Mouse (Mus musculus) left cerebral cortex, postnatal 25 days (tissue): Measurements from ENCODE around the gene Fsd1. TPM values are rescaled to one million over a fixed set of nuclear protein-coding genes. Genes with fewer than 3 reads are reported as not detected.

Source experiments
- DNase-seq, 2 experiments: peaks; one replicate each; pipeline ENCODE4 v3.0.0; 2022; ENCODE audit warnings: low spot score in 2 of 2, mixed read lengths in 1 of 2
- intact Hi-C: fragments of 180-260 bp; cut with DNase I; formaldehyde crosslinking; loops from one replicate; pipeline ENCODE4 v1.15.1; 2025
- total RNA-seq, 2 experiments: library from RNA; stranded (reverse); gene quantifications; 2 replicates each; pipeline ENCODE4 v1.2.3; 2021

Gene Fsd1
- total RNA-seq, 2 experiments from 2014 or later = 70.5 to 78.8 TPM

GRCm38 (mm10) chr17:56006956-56007355, 20.6 kb downstream of the Fsd1 start:
- no peak for DNase-seq
- intact Hi-C loops = loop anchor here (5.0 kb wide), 1 partner anchor 305 kb away; no protein-coding TSS in a partner anchor

GRCm38 (mm10) chr17:56007444-56008355, 21.4 kb downstream of the Fsd1 start:
- intact Hi-C loops = loop anchor here (5.0 kb wide), 1 partner anchor 305 kb away; no protein-coding TSS in a partner anchor
- no peak for DNase-seq

- peak; percentile 94 to 98 for DNase-seq
- intact Hi-C loops = loop anchor here (1.0 to 5.0 kb wide), 2 partner anchors 28 to 306 kb away; partner anchors contain the start of gene Sh3gl1
Measured at GRCm38 (mm10) chr17:56008356-56009087, 22.2 kb downstream of the Fsd1 start.

GRCm38 (mm10) chr17:56009088-56009961, 23.0 kb downstream of the Fsd1 start:
- DNase-seq = peak; percentile 92 to 96
- intact Hi-C loops = loop anchor here (1.0 to 5.0 kb wide), 2 partner anchors 27 to 307 kb away; partner anchors contain the start of gene Sh3gl1

GRCm38 (mm10) chr17:56009962-56010240, 23.6 kb downstream of the Fsd1 start:
- no peak for DNase-seq
- intact Hi-C loops = loop anchor here (1.0 to 5.0 kb wide), 3 partner anchors 26 to 308 kb away; partner anchors contain the start of gene Sh3gl1

- no peak for DNase-seq
- intact Hi-C loops = loop anchor here (2.0 kb wide), 1 partner anchor 33 kb away; no protein-coding TSS in a partner anchor
Measured at GRCm38 (mm10) chr17:56010255-56010654, 23.9 kb downstream of the Fsd1 start.

GRCm38 (mm10) chr17:56010681-56011080, 24.4 kb downstream of the Fsd1 start:
- intact Hi-C loops = loop anchor here (2.0 kb wide), 1 partner anchor 34 kb away; no protein-coding TSS in a partner anchor

GRCm38 (mm10) chr17:56011441-56011840, 25.1 kb downstream of the Fsd1 start:
- intact Hi-C loops = loop anchor here (2.0 kb wide), 1 partner anchor 35 kb away; no protein-coding TSS in a partner anchor
- DNase-seq = no peak

More at GRCm38 (mm10) chr17:56010681-56011080, 24.4 kb downstream of the Fsd1 start:
- DNase-seq = peak; percentile 56 to 66

- DNase-seq = no peak
Measured at GRCm38 (mm10) chr17:56015293-56015692, 29.0 kb downstream of the Fsd1 start.

GRCm38 (mm10) chr17:56016382-56016781, 30.1 kb downstream of the Fsd1 start:
- intact Hi-C loops = no loop called here

More at GRCm38 (mm10) chr17:56015293-56015692, 29.0 kb downstream of the Fsd1 start:
- intact Hi-C loops = no loop called here

GRCm38 (mm10) chr17:56016793-56017785, 30.8 kb downstream of the Fsd1 start:
- DNase-seq = no peak
- intact Hi-C loops = no loop called here

More at GRCm38 (mm10) chr17:56016382-56016781, 30.1 kb downstream of the Fsd1 start:
- DNase-seq = no peak

GRCm38 (mm10) chr17:56017848-56018247, 31.5 kb downstream of the Fsd1 start:
- no peak for DNase-seq
- intact Hi-C loops = no loop called here

GRCm38 (mm10) chr17:56018347-56019131, 32.2 kb downstream of the Fsd1 start:
- peak; percentile 66 to 73 for DNase-seq
- intact Hi-C loops = no loop called here

- DNase-seq = no peak
- intact Hi-C loops = no loop called here
Measured at GRCm38 (mm10) chr17:56020400-56021084, 34.2 kb downstream of the Fsd1 start.

GRCm38 (mm10) chr17:56021161-56021910, 35.0 kb downstream of the Fsd1 start:
- DNase-seq = peak; percentile 63 to 89
- intact Hi-C loops = no loop called here
